Mouse (Mus musculus) limb, embryonic 12.5 days (tissue): Measurements from ENCODE around the gene Tmco4. TPM values are rescaled to one million over a fixed set of nuclear protein-coding genes. Genes with fewer than 3 reads are reported as not detected.

Experiments used
- ATAC-seq: fragments of 200-750 bp; cut with Nextera tagmentation; 2 replicates; pipeline ENCODE4 v1.8.0; 2017; ENCODE audit warnings: low read depth, moderate TSS enrichment; ENCODE audit not compliant: insufficient number of reproducible peaks, insufficient read depth, low FRiP score, low TSS enrichment
- H3K27ac ChIP-seq: fragments of 300-500 bp; sonication (generic); 2 replicates; pipeline ENCODE4 v1.5.1; 2016; ENCODE audit warnings: mild to moderate bottlenecking, moderate library complexity
- H3K27me3 ChIP-seq: fragments of 300-500 bp; sonication (generic); 2 replicates; pipeline ENCODE4 v1.6.1; 2016; ENCODE audit warnings: mild to moderate bottlenecking, moderate library complexity
- H3K36me3 ChIP-seq: fragments of 300-500 bp; sonication (generic); 2 replicates; pipeline ENCODE4 v1.6.1; 2016; ENCODE audit warnings: mild to moderate bottlenecking, moderate library complexity
- H3K4me1 ChIP-seq: fragments of 300-500 bp; sonication (generic); replicated peaks from 2 replicates; pipeline ENCODE4 v1.6.1; 2016
- H3K4me2 ChIP-seq: fragments of 300-500 bp; sonication (generic); 2 replicates; pipeline ENCODE4 v1.6.1; 2016; ENCODE audit warnings: mild to moderate bottlenecking, moderate library complexity
- H3K4me3 ChIP-seq: fragments of 300-500 bp; sonication (generic); replicated peaks from 2 replicates; pipeline ENCODE4 v1.5.1; 2016; ENCODE audit warnings: mild to moderate bottlenecking
- H3K9ac ChIP-seq: fragments of 300-500 bp; sonication (generic); replicated peaks from 2 replicates; pipeline ENCODE4 v1.6.1; 2016; ENCODE audit warnings: mild to moderate bottlenecking, moderate library complexity
- H3K9me3 ChIP-seq: fragments of 300-500 bp; sonication (generic); 2 replicates; pipeline ENCODE4 v1.6.1; 2016; ENCODE audit warnings: mild to moderate bottlenecking, moderate library complexity
- WGBS: fragments of 180-500 bp; shearing (Covaris S2); methylation state at CpG from one replicate; pipeline ENCODE4 v1.1.7; 2016; 5-methylcytosine and 5-hydroxymethylcytosine counted together
- polyA plus RNA-seq: library from polyadenylated mRNA; unstranded; fragments of >200 nt; fragmentation: Nextera tagmentation; extraction: Ambion mirVana; gene quantifications from 2 replicates; pipeline ENCODE4 v1.2.1, GENCODE M21; 2016

Tmco4 gene
- polyA plus RNA-seq, 1 experiment from 2014 or later = 2.0 TPM

DNA sequence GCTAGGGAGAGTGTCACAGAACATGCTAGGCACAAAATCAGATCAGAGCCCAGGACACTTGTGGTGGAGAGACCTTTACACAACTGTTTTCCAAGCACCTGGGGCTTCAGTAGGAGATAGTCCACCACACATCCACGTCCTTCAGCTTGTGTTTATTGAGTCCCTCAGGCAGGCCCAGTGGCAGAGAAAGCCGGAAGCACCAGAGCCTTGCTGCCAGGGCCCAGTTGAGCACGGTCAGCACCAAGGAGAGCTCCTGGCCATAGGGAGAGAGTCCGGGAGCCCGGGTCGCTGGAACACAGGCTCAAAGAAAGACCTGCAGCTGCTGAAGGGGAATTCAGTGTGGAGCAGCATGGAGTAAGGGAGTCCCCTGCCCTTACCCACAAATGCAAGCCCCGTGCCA lies 86.9 kb downstream of the Tmco4 start:
- no peaks in the 10 kb centered on the region for H3K4me1 ChIP-seq
- H3K4me3 ChIP-seq = no peak overlapping the region
- H3K9ac ChIP-seq = no peak overlapping the region
- no peaks in the 10 kb centered on the region for H3K36me3 ChIP-seq
- no peak overlapping the region for H3K4me2 ChIP-seq
- ATAC-seq = no peak
- H3K27me3 ChIP-seq = peaks cover 17% of the 10 kb centered on the region
- WGBS = 5% methylated on average over 7 of the region's 7 CpGs
- no peaks in the 10 kb centered on the region for H3K9me3 ChIP-seq
- no peak overlapping the region for H3K27ac ChIP-seq

DNA sequence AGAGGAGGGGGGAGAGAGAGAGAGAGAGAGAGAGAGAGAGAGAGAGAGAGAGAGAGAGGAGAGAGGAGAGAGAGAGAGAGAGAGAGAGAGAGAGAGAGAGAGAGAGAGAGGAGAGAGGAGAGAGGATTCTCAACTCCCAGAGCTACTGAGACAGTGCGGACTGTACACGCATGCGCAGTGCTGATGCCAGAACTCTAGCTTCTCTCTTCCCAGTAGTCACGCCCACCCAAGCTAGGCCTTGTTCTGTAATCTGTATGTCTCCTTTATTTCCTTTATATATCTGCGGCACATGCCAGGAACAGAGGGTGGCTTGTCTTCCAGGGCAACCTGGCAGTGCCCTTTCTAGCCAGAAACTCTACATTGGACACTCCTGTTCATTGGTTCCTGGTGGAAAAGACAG lies 92.1 kb downstream of the Tmco4 start:
- Histone ChIP-seq H3K4me3 (no peak overlapping the region), H3K9me3 (no peaks in the 10 kb centered on the region), H3K27me3 (peaks cover 42% of the 10 kb centered on the region), H3K36me3 (no peaks in the 10 kb centered on the region), H3K4me1 (no peaks in the 10 kb centered on the region), H3K27ac (no peak overlapping the region), H3K4me2 (no peak overlapping the region), H3K9ac (no peak overlapping the region)
- 68% methylated on average over 5 of the region's 5 CpGs for WGBS
- no peak for ATAC-seq

DNA sequence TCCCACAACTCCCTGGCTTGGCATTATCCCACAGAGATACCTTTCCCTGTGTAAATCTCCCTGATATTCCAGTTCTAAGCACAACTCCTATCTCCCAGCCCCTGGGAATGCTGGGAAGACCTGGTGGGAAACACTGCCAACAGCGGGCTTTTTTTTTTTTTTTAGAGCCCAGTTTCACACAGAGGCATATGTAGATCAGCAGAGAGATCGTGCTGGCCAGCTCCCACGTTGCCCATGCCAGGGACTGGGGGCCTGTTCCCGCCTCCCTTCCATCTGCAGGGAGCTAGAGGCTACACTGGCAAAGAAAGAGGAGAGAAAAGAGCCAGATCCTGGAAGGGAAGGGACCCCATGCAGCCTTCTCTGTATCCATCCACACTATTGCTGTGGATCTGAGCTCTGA lies 95.6 kb downstream of the Tmco4 start:
- Histone ChIP-seq H3K9ac (no peak overlapping the region), H3K9me3 (no peaks in the 10 kb centered on the region), H3K4me3 (no peak overlapping the region), H3K4me2 (no peak overlapping the region), H3K4me1 (no peaks in the 10 kb centered on the region), H3K36me3 (no peaks in the 10 kb centered on the region), H3K27me3 (peaks cover 71% of the 10 kb centered on the region), H3K27ac (no peak overlapping the region)
- ATAC-seq = no peak
- 36% methylated on average over 4 of the region's 4 CpGs for WGBS

DNA sequence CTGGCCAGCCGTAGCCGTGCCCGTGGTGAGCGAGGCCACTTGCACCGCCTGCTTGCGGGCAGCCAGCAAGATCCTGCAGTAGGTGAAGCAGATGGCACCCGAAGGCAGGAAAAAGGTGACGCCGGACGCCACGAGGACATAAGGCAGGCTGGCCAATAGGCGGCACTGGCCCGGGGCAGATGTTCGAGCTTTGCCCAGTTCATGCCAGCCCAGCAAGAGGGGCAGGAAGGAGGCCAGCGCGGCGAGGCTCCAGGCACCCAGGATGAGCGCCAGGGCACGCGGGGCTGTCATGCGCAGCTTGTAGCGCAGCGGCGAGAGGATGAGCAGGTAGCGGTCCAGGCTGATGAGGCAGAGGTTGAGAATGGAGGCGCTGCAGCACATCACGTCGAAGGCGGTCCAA lies 101.4 kb downstream of the Tmco4 start:
- Histone ChIP-seq H3K27me3 (peaks cover 89% of the 10 kb centered on the region), H3K4me3 (peak overlapping the region; percentile 64), H3K9me3 (no peaks in the 10 kb centered on the region), H3K4me1 (peaks cover 15% of the 10 kb centered on the region), H3K36me3 (no peaks in the 10 kb centered on the region), H3K9ac (peak overlapping the region; percentile 27; the same call in 1 of the 2 replicates), H3K27ac (no peak overlapping the region), H3K4me2 (peak overlapping the region; percentile 97)
- ATAC-seq = no peak
- 12% methylated on average over 29 of the region's 29 CpGs for WGBS

DNA sequence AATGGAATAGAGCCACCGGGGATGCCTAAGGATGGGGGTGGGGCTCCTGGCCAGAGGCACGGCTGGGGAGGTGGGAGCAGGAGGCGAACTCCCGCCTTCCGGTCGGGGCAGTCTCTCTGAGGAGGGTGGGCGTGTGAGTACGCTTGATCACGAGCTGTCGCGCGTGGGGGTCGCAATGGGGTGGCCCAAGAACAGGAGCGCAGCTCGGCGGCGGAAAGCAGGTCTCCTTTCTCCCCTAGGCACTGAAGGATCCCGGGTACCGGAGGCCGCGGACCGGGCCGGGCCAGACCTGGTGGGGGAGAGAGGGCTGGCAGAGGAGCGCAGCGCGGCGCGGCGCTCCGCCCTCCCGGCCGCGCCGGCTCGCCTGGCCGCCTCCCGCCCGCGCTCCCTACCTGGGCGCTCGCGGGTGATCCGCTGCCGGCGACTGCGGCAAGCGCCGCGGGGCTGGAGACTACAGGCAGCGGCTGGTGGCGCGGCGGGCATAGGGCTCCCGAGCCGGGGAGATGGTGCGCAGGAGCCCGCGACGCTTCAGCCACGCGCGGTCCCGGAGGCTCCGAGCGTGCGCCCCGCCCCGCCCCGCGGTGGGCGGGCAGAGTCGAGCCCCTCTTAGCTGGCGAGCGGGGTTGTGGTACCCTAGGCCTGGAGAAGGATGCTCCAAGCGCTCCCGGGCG lies 102.5 kb downstream of the Tmco4 start, which contains the start of gene Htr6:
Gene Htr6, minus strand, starts transcription at position 530 of the 671 bp plus-strand sequence.
- peaks cover 15% of the 10 kb centered on the region for H3K4me1 ChIP-seq
- peaks cover 78% of the 10 kb centered on the region for H3K27me3 ChIP-seq
- H3K9me3 ChIP-seq = no peaks in the 10 kb centered on the region
- peak within 1 kb of the TSS; percentile 70 for H3K9ac ChIP-seq
- peak within 1 kb of the TSS; percentile 97 for H3K4me2 ChIP-seq
- peak; percentile 35; the same call in 1 of the 2 replicates for ATAC-seq
- no peaks in the 10 kb centered on the region for H3K36me3 ChIP-seq
- 2% methylated on average over 75 of the region's 77 CpGs for WGBS
- H3K27ac ChIP-seq = no peak within 1 kb of the TSS
- H3K4me3 ChIP-seq = peak within 1 kb of the TSS; percentile 64

DNA sequence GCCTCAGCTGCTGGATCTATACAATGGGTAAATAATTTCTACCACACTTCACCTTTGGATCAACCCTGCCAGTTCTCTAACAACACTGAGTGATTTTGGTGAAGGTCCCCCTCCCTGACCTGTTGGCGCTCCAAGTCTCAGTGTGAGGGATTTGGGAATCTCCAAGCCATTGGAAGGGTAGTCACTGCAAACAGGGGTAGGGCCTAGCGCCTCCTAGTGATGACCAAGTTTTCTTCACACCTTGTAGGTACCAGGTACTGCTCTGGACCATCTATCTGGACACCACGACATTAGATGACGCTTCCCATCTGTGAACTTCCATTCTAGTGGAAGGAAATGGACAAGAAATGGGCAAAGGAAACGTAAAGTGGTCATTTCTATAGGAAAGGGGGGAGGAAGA lies 103.2 kb downstream of the Tmco4 start:
- H3K4me1 ChIP-seq = peaks cover 15% of the 10 kb centered on the region
- no peak for ATAC-seq
- 21% methylated on average over 5 of the region's 5 CpGs for WGBS
- H3K36me3 ChIP-seq = no peaks in the 10 kb centered on the region
- peak overlapping the region; percentile 64 for H3K4me3 ChIP-seq
- peak overlapping the region; percentile 97 for H3K4me2 ChIP-seq
- peaks cover 71% of the 10 kb centered on the region for H3K27me3 ChIP-seq
- no peak overlapping the region for H3K9ac ChIP-seq
- no peak overlapping the region for H3K27ac ChIP-seq
- H3K9me3 ChIP-seq = no peaks in the 10 kb centered on the region

DNA sequence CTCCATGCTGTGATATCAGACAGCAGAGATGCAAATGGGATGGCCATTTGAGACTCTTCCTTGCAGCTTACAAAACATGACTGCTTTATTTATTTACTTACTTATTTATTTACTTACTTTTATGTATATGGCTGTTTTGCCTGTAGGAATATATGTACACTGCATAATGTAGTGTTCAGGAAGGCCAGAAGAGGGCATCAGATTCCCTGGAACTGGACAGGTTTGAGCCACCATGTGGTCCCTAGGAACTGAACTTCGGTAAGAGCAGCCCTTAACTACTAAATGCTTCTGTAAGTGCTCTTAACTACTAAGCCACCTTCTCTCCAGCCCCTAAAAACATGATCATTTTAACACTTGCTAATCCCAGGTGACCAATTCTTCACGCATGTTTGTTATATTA lies 105.6 kb downstream of the Tmco4 start:
- no peaks in the 10 kb centered on the region for H3K9me3 ChIP-seq
- WGBS = 23% methylated on average over 2 of the region's 2 CpGs
- no peak overlapping the region for H3K4me2 ChIP-seq
- no peak for ATAC-seq
- no peak overlapping the region for H3K27ac ChIP-seq
- H3K4me1 ChIP-seq = peaks cover 22% of the 10 kb centered on the region
- no peaks in the 10 kb centered on the region; the same call in 1 of the 2 replicates for H3K36me3 ChIP-seq
- H3K9ac ChIP-seq = no peak overlapping the region
- peaks cover 48% of the 10 kb centered on the region for H3K27me3 ChIP-seq
- no peak overlapping the region for H3K4me3 ChIP-seq

DNA sequence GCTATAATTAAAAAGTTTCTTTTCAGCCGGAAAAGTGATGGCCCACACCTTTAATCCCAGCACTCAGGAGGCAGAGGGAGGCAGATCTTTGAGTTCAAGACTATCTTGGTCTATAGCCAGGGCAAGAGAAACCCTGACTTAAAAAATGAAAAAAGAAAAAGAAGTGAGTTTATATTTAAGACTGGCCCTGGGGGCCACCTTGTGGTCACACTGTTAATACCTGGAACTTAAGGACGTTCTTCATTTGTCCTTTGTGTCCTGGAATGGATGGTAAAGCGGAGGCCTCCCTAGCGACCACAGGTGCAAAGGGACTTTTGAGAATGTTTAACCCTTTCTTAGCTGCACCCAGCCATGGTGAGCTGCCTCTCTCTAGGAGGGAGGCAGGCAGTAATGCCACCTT lies 106.0 kb downstream of the Tmco4 start:
- 0 out of 2 replicates have a peak overlapping the region, but pooled peaks have one; percentile 25 for H3K27ac ChIP-seq
- peaks cover 24% of the 10 kb centered on the region for H3K4me1 ChIP-seq
- WGBS = 15% methylated on average over 4 of the region's 4 CpGs
- H3K4me2 ChIP-seq = no peak overlapping the region
- ATAC-seq = no peak
- H3K36me3 ChIP-seq = no peaks in the 10 kb centered on the region; the same call in 1 of the 2 replicates
- peaks cover 44% of the 10 kb centered on the region for H3K27me3 ChIP-seq
- H3K9ac ChIP-seq = no peak overlapping the region
- H3K4me3 ChIP-seq = no peak overlapping the region
- no peaks in the 10 kb centered on the region for H3K9me3 ChIP-seq

DNA sequence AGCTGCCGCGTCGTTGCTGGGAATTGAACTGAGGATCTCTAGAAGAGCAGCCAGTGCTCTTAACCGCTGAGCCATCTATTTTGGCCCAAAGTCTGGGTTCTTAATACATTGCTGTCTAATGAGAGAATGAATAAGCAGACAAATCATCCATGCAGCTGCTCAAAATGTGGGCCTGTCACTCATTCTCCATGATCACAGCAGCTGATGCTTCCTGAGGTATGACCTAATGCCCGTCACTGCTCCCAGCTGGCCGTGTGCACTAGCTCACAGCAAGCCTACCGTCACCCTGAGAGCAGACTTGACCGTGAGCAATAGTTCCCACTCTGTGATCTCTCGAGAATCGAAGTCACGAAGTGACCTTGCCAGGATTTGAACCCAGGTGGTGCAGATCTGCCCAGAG lies 106.8 kb downstream of the Tmco4 start:
- H3K4me2 ChIP-seq = no peak overlapping the region
- H3K27me3 ChIP-seq = peaks cover 39% of the 10 kb centered on the region
- no peaks in the 10 kb centered on the region for H3K9me3 ChIP-seq
- WGBS = 77% methylated on average over 11 of the region's 11 CpGs
- H3K4me3 ChIP-seq = no peak overlapping the region
- H3K36me3 ChIP-seq = peaks cover 4% of the 10 kb centered on the region
- no peak for ATAC-seq
- peaks cover 22% of the 10 kb centered on the region for H3K4me1 ChIP-seq
- no peak overlapping the region for H3K27ac ChIP-seq
- H3K9ac ChIP-seq = no peak overlapping the region

DNA sequence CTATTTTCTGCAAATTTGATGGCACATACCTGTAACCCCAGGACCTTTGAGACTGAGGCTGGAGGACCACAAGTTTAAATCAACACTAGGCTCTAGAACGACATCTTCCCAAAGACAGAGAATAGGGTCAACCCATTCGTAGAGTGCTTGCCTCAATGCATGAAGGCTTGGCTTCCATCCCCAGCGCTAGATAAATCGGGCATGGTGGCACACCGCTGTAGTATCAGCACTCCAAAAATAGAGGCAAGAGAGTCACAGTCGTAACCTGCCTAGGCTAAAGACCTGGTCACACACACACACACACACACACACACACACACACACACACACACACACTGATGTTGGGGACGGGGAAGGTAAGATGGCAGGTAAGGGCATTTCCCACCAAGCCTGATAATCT lies 107.6 kb downstream of the Tmco4 start:
- Histone ChIP-seq H3K9ac (no peak overlapping the region), H3K9me3 (no peaks in the 10 kb centered on the region), H3K4me2 (no peak overlapping the region), H3K4me1 (peaks cover 14% of the 10 kb centered on the region), H3K4me3 (no peak overlapping the region), H3K36me3 (peaks cover 12% of the 10 kb centered on the region), H3K27me3 (peaks cover 38% of the 10 kb centered on the region), H3K27ac (no peak overlapping the region)
- no peak for ATAC-seq
- WGBS = 91% methylated on average over 7 of the region's 7 CpGs

DNA sequence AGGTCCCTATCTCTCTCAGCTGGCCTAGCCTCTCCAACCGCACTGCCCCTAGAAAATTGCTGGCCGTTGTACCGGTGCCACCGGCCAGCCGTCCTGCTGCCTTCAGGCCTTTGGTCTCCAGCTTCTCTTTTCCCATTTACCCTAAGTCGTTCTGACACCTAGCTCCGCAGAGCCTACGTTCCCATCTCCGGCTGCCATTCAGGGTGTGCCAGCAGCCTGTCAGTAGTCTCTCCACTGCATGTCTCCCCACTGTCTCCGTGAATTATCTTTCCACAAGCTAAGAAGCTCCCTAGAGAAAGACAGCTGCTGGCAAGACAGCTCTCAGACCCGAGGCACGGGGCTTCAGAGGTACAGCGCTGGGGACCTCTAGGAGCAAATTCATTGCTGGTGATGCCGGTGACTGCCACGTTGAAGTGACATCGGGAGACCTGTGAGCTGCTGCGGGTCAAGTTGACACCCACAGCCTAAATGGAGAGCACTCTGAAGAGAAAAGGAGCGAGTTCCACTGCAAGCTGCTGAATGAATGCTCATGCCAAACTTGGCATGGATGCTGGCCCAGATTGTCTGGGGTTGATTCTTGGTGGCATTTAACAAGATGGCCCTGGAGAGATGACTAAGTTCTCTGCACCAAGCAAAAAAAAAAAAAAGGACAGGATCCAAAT lies 108.7 kb downstream of the Tmco4 start:
- H3K4me1 ChIP-seq = peaks cover 9% of the 10 kb centered on the region
- H3K4me3 ChIP-seq = no peak overlapping the region
- no peak overlapping the region for H3K9ac ChIP-seq
- no peak overlapping the region for H3K27ac ChIP-seq
- peaks cover 14% of the 10 kb centered on the region for H3K36me3 ChIP-seq
- peaks cover 31% of the 10 kb centered on the region for H3K27me3 ChIP-seq
- no peak for ATAC-seq
- H3K4me2 ChIP-seq = no peak overlapping the region
- H3K9me3 ChIP-seq = no peaks in the 10 kb centered on the region
- 74% methylated on average over 18 of the region's 18 CpGs for WGBS
